Mouse (Mus musculus): ENCODE measurements around the gene Fgf3.

DNA sequence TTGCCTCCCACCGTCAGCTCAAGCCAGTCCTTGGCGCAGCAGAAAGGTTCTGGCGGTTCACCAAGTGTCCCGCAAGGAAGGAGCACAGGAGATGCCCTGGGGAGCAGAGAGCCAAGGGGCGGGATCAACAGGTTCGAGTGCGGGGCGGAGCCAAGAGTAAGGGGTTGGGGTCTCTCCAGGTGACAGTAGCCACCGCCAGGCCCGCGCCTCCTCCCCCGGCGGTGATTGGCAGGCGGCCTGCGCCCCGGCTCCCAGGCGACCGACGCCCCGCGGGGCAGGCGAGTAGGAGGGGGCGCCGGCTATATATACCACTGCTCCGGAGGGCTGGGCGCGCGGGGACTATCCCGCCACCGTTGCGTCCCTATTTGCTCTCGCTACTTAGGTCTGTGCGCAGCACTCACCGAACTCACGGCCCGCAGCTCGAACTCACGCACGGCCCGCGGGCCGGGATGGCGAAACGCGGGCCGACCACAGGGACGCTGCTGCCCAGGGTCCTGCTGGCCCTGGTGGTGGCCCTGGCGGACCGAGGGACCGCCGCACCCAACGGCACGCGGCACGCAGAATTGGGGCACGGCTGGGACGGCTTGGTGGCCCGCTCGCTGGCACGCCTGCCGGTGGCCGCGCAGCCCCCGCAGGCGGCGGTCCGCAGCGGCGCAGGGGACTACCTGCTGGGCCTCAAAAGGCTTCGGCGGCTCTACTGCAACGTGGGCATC is 23.3 kb downstream of the Fgf3 start:
- TF ChIP-seq POLR2A (IDR thresholded peaks at IDR 0.05; ENCODE audit: extremely low read depth, insufficient read depth, low read length) (no peak), CTCF (IDR thresholded peaks at IDR 0.05; ENCODE audit: low read depth, low read length) (no peak)
